Mouse (Mus musculus) testis, adult 2 months (tissue): ENCODE data around the gene Rsph6a.

Experiments used
- CTCF ChIP-seq: fragments of 200-500 bp; IDR thresholded peaks from 2 replicates; pipeline ENCODE4 v1.5.1; 2012; ENCODE audit warnings: low read depth, mild to moderate bottlenecking, inconsistent platforms, low read length, moderate library complexity; ENCODE audit not compliant: control insufficient read depth, insufficient read depth, insufficient replicate concordance
- POLR2A ChIP-seq: fragments of 200-500 bp; IDR thresholded peaks from 2 replicates; pipeline ENCODE4 v1.6.1; 2012; ENCODE audit warnings: low read depth, mild to moderate bottlenecking, inconsistent platforms, low read length, moderate library complexity; ENCODE audit not compliant: control insufficient read depth

GRCm38 (mm10) chr7:19028067-19028466 lies 26.4 kb upstream of the Rsph6a start:
- no peak for TF ChIP-seq CTCF
- no peak for TF ChIP-seq POLR2A
